Mouse (Mus musculus) neural tube, embryonic 14.5 days (tissue): ENCODE measurements at regions not wholly inside any gene's neighbourhood (a gene's known extent, or its start where the extent isn't known, plus 50 kb on each side); places are given as distances from the start of the nearest gene placed in this dataset.

Experiments
- ATAC-seq: fragments of 200-750 bp; cut with Nextera tagmentation; 2 replicates; pipeline ENCODE4 v1.8.0; 2017; ENCODE audit warnings: low read depth, mild to moderate bottlenecking, moderate TSS enrichment, moderate library complexity
- H3K27ac ChIP-seq: fragments of 300-500 bp; sonication (generic); 2 replicates; pipeline ENCODE4 v1.5.1; 2014; ENCODE audit warnings: low read depth, mild to moderate bottlenecking, control low read depth, low read length, moderate library complexity, mixed read lengths
- H3K27me3 ChIP-seq: fragments of 300-500 bp; sonication (generic); 2 replicates; pipeline ENCODE4 v1.6.1; 2014; ENCODE audit warnings: low read length; ENCODE audit not compliant: control insufficient read depth, insufficient read depth
- H3K36me3 ChIP-seq: fragments of 300-500 bp; sonication (generic); 2 replicates; pipeline ENCODE4 v1.6.1; 2014; ENCODE audit warnings: low read length, mixed read lengths; ENCODE audit not compliant: control insufficient read depth, insufficient read depth
- H3K4me1 ChIP-seq: fragments of 300-500 bp; sonication (generic); 2 replicates; pipeline ENCODE4 v1.6.1; 2014; ENCODE audit warnings: low read length; ENCODE audit not compliant: control insufficient read depth, insufficient read depth
- H3K4me2 ChIP-seq: fragments of 300-500 bp; sonication (generic); 2 replicates; pipeline ENCODE4 v1.6.1; 2014; ENCODE audit warnings: mild to moderate bottlenecking, low read depth, low read length, control low read depth
- H3K4me3 ChIP-seq: fragments of 300-500 bp; sonication (generic); 2 replicates; pipeline ENCODE4 v1.5.1; 2014; ENCODE audit warnings: low read depth, low read length, control low read depth, mixed read lengths
- H3K9ac ChIP-seq: fragments of 300-500 bp; sonication (generic); replicated peaks from 2 replicates; pipeline ENCODE4 v1.6.1; 2014; ENCODE audit warnings: low read depth, mild to moderate bottlenecking, control low read depth, low read length, mixed read lengths
- H3K9me3 ChIP-seq: fragments of 300-500 bp; sonication (generic); 2 replicates; pipeline ENCODE4 v1.6.1; 2016; ENCODE audit warnings: low read length; ENCODE audit not compliant: control insufficient read depth
- WGBS: fragments of 180-500 bp; shearing (Covaris S2); extraction: QIAGEN DNeasy Blood & Tissue Kit; methylation state at CpG from one replicate; pipeline ENCODE4 v1.1.7; 2014; 5-methylcytosine and 5-hydroxymethylcytosine counted together

GRCm38 (mm10) chr15:94219907-94220306, 245.3 kb downstream of the Adamts20 start:
- 0 out of 2 replicates have a peak, but pooled peaks cover 3% of the 10 kb centered on the region for H3K4me1 ChIP-seq
- no peaks in the 10 kb centered on the region for H3K9me3 ChIP-seq
- no peaks in the 10 kb centered on the region for H3K27me3 ChIP-seq
- no peak overlapping the region for H3K9ac ChIP-seq
- 34% methylated on average over 5 of the region's 5 CpGs for WGBS
- no peak for ATAC-seq
- H3K4me2 ChIP-seq, result no peak overlapping the region
- H3K27ac ChIP-seq, result no peak overlapping the region
- no peak overlapping the region for H3K4me3 ChIP-seq
- H3K36me3 ChIP-seq, result no peaks in the 10 kb centered on the region

- H3K4me2 ChIP-seq, result no peak overlapping the region
- no peaks in the 10 kb centered on the region for H3K36me3 ChIP-seq
- H3K27me3 ChIP-seq, result no peaks in the 10 kb centered on the region
- H3K9me3 ChIP-seq, result no peaks in the 10 kb centered on the region
- H3K4me3 ChIP-seq, result no peak overlapping the region
- H3K27ac ChIP-seq, result no peak overlapping the region
- H3K4me1 ChIP-seq, result 0 out of 2 replicates have a peak, but pooled peaks cover 3% of the 10 kb centered on the region
- ATAC-seq, result no peak
- 92% methylated on average over 2 of the region's 2 CpGs for WGBS
- no peak overlapping the region for H3K9ac ChIP-seq
Observed at GRCm38 (mm10) chr15:94216703-94217102, 248.5 kb downstream of the Adamts20 start.

DNA sequence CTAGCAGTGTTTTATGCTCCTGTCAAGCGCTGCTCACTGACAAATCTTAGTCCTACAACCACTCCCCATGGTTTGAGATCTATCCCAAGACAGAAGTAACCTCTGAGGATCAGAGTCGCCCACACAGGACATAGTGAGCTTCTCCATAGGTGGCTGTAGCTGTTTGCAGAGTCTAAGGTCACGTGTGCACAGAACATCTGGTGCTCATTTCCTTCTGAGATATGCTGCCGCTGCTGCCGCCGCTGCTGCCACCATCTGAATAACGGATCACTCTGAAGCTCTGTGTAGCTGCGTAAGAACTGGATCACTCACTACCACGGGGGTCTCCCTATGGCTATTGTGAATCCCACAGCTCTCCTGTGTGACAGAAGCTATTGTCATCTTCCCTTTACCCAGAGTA, 250.8 kb downstream of the Adamts20 start:
- Histone ChIP-seq H3K27ac (no peak overlapping the region), H3K9ac (no peak overlapping the region), H3K9me3 (no peaks in the 10 kb centered on the region), H3K4me2 (no peak overlapping the region), H3K36me3 (no peaks in the 10 kb centered on the region), H3K4me3 (no peak overlapping the region), H3K4me1 (no peaks in the 10 kb centered on the region), H3K27me3 (no peaks in the 10 kb centered on the region)
- 47% methylated on average over 9 of the region's 9 CpGs for WGBS
- no peak for ATAC-seq

DNA sequence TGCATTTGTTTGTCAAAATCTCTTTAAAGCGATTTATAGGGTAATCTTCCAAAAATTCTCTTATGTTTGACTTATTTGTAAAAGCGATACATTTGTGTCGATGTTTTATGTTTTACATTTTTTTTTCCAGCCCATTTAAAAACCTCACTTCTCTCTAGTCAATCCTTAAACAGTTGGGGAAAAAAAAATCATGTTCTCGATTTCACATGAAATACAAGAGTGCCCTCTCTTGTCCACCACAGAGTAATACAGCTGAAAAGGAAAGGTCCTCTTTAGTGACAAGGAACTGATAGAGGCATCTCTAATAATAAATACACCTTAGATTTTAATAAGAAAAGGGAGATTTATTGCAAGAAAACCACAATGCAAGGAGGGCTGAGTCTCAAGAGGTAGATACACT, 251.8 kb downstream of the Adamts20 start:
- no peaks in the 10 kb centered on the region for H3K4me1 ChIP-seq
- H3K36me3 ChIP-seq, result no peaks in the 10 kb centered on the region
- 32% methylated on average over 4 of the region's 4 CpGs for WGBS
- H3K9me3 ChIP-seq, result no peaks in the 10 kb centered on the region
- H3K4me3 ChIP-seq, result no peak overlapping the region
- H3K4me2 ChIP-seq, result no peak overlapping the region
- no peaks in the 10 kb centered on the region for H3K27me3 ChIP-seq
- no peak for ATAC-seq
- H3K27ac ChIP-seq, result no peak overlapping the region
- no peak overlapping the region for H3K9ac ChIP-seq

GRCm38 (mm10) chr15:94208476-94208875, 256.7 kb downstream of the Adamts20 start:
- Histone ChIP-seq H3K9ac (no peak overlapping the region), H3K27ac (no peak overlapping the region), H3K36me3 (no peaks in the 10 kb centered on the region), H3K9me3 (no peaks in the 10 kb centered on the region), H3K27me3 (no peaks in the 10 kb centered on the region), H3K4me2 (no peak overlapping the region), H3K4me3 (no peak overlapping the region), H3K4me1 (no peaks in the 10 kb centered on the region)
- 50% methylated on average over 1 of the region's 1 CpGs for WGBS
- ATAC-seq, result no peak

DNA sequence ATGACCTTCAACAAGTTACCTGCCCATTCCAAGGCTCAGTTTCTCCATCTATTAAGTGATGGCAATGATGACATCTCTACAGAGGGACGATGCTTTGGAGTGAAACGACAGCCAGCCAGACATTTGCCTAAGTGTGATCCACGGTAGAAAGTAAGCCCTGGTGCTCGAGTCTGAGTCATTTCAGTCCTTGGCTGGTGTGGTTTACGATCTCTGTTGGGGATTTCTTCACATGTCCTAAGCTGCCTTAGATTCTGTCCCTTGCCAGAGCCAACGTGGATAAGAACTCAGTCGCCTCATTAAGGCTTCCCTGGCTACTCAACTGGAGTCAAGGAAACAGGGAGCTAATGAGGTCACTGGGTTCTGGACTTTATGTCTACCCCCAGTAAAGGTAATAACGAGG, 258.8 kb downstream of the Adamts20 start:
- no peak for ATAC-seq
- no peak overlapping the region for H3K4me2 ChIP-seq
- 85% methylated on average over 8 of the region's 8 CpGs for WGBS

GRCm38 (mm10) chr15:94205309-94205893, 259.8 kb downstream of the Adamts20 start:
- Histone ChIP-seq H3K27ac (no peak overlapping the region), H3K36me3 (no peaks in the 10 kb centered on the region), H3K9ac (no peak overlapping the region), H3K4me2 (no peak overlapping the region), H3K27me3 (no peaks in the 10 kb centered on the region), H3K4me3 (no peak overlapping the region), H3K9me3 (no peaks in the 10 kb centered on the region), H3K4me1 (no peaks in the 10 kb centered on the region)
- WGBS, result 78% methylated on average over 11 of the region's 11 CpGs
- ATAC-seq, result no peak

More for the DNA sequence above, 258.8 kb downstream of the Adamts20 start:
- H3K4me1 ChIP-seq, result no peaks in the 10 kb centered on the region
- H3K27me3 ChIP-seq, result no peaks in the 10 kb centered on the region
- no peaks in the 10 kb centered on the region for H3K9me3 ChIP-seq
- no peak overlapping the region for H3K27ac ChIP-seq
- no peak overlapping the region for H3K9ac ChIP-seq
- H3K4me3 ChIP-seq, result no peak overlapping the region
- no peaks in the 10 kb centered on the region for H3K36me3 ChIP-seq

DNA sequence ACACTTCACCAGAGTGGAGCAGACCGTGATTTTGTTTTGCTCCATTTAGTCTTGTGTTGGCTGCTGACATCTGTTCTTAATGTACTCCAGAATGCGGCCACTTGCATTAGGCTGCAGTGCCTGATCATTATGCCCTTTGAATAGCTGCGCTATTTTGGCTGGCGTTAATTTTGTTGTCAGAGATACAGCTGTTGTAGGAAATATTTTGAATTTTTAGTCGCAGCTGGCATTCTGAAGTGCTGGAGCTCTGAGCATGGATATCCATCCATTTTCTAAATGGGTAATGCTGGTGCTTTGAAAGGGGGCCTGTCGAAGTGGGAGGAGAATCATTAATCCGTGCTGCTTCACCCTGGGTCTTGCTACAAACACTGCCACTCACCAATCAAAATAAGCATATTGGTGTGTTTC, 275.1 kb downstream of the Adamts20 start:
- no peak overlapping the region for H3K4me2 ChIP-seq
- no peak overlapping the region for H3K27ac ChIP-seq
- H3K4me1 ChIP-seq, result no peaks in the 10 kb centered on the region
- no peaks in the 10 kb centered on the region for H3K9me3 ChIP-seq
- WGBS, result 48% methylated on average over 7 of the region's 7 CpGs
- no peaks in the 10 kb centered on the region for H3K36me3 ChIP-seq
- H3K4me3 ChIP-seq, result no peak overlapping the region
- H3K9ac ChIP-seq, result no peak overlapping the region
- no peaks in the 10 kb centered on the region for H3K27me3 ChIP-seq
- ATAC-seq, result no peak

- Histone ChIP-seq H3K36me3 (no peaks in the 10 kb centered on the region), H3K27me3 (no peaks in the 10 kb centered on the region), H3K27ac (no peak overlapping the region), H3K4me2 (no peak overlapping the region), H3K9ac (no peak overlapping the region), H3K4me3 (no peak overlapping the region), H3K4me1 (no peaks in the 10 kb centered on the region), H3K9me3 (no peaks in the 10 kb centered on the region)
- WGBS, result 87% methylated on average over 4 of the region's 4 CpGs
- ATAC-seq, result no peak
Observed at GRCm38 (mm10) chr15:94187588-94187987, 277.6 kb downstream of the Adamts20 start.
